ENCODE assay signal across 12 mouse cellular contexts in genomic region chr1:82454031-82454430, GRCm38 (mm10).
"Had no signal": no experiment of that assay in that cellular context is flagged by ENCODE, and none has a peak within 500 bp of the region (broad histone marks: within the 10 kb centered on the region; RNA-seq: fewer than 3 reads in every experiment).

No protein-coding gene starts in this region.

- H3K4me3 ChIP-seq: limb, embryonic 12.5 days; liver, embryonic 13.5 days; midbrain, embryonic 13.5 days; stomach, embryonic 15.5 days had no signal

- H3K27me3 ChIP-seq: liver, embryonic 13.5 days; midbrain, embryonic 13.5 days; stomach, embryonic 15.5 days had no signal

- DNase-seq: kidney, postnatal 36 days; layer of hippocampus, postnatal 36 days; liver; liver, embryonic 13.5 days; lung, adult 18-20 months; right cerebral cortex, postnatal 14 days; thymus, adult 2 months; thymus, postnatal 25 days had no signal

- H3K9me3 ChIP-seq: limb, embryonic 12.5 days; liver, embryonic 13.5 days; midbrain, embryonic 13.5 days; stomach, embryonic 15.5 days had no signal

- H3K27ac ChIP-seq: kidney, postnatal 0 days; limb, embryonic 12.5 days; liver, embryonic 13.5 days; midbrain, embryonic 13.5 days; stomach, embryonic 15.5 days had no signal

- H3K4me1 ChIP-seq: liver, embryonic 13.5 days; stomach, embryonic 15.5 days had no signal

- ATAC-seq: midbrain, embryonic 13.5 days had no signal

- H3K36me3 ChIP-seq: limb, embryonic 12.5 days; liver, embryonic 13.5 days; midbrain, embryonic 13.5 days; stomach, embryonic 15.5 days had no signal
